Mouse (Mus musculus) megakaryocyte, embryonic 14.5 days (primary cell): ENCODE results near the gene Vmn1r95.
"Not testable (repeated sequence)": the region's sequence is repeated elsewhere in the genome, so short reads cannot be mapped to it uniquely, and the experiment has no call there.

Experiments
- FLI1 ChIP-seq: IDR thresholded peaks from 2 replicates; pipeline ENCODE4 v1.6.1; 2012; ENCODE audit warnings: low read length, inconsistent platforms, mixed read lengths
- GATA1 ChIP-seq: IDR thresholded peaks from 3 replicates; pipeline ENCODE4 v1.6.1; 2012; ENCODE audit warnings: mixed read lengths, low read length, inconsistent platforms, borderline replicate concordance

- not testable (repeated sequence) for TF ChIP-seq GATA1, FLI1
These were observed 12.0 kb downstream of the Vmn1r95 start, which contains the start of gene Gm6164 for GRCm38 (mm10) chr7:20205507-20205906.
